Mouse (Mus musculus): Measurements from ENCODE around the gene Fam20c. TPM values are rescaled to one million over a fixed set of nuclear protein-coding genes. Genes with fewer than 3 reads are reported as not detected.
A peak's percentile ranks its signal among the peaks of the same experiment; 100 is the strongest.

Gene Fam20c
- total RNA-seq, 2 experiments from 2014 or later = 1.5 to 4.7 TPM

DNA sequence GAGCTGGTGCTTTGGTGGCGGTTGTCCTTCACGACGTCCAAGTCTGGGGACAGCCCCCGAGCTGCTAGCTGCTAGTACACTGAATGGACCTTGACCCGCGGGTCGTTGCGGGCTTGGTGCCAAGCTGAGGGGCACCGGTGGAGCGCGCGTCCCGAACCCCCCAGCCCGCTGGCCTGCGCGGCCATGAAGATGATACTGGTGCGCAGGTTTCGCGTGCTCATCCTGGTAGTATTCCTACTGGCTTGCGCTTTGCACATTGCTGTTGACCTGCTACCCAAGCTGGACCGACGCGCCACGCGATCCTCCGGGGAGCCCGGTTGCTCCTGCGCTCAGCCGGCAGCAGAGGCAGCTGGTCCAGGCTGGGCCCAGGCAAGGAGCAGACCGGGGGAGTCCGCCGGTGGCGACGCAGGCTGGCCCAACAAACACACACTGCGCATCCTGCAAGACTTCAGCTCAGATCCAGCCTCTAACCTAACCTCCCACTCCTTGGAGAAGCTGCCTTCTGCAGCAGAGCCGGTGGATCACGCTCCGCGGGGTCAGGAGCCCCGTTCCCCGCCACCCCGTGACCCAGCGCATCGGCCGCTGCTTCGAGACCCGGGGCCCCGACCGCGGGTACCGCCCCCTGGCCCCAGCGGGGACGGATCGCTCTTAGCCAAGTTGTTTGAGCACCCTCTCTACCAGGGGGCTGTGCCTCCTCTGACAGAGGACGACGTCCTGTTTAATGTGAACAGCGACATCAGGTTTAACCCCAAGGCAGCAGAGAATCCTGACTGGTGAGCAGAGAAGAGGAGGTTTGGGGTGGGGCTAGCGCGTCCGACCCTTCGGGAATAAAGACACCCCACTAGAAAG, 1.4 kb downstream of the Fam20c start:
- ATAC-seq (replicated peaks; ENCODE audit: poor library complexity, severe bottlenecking) = peak; percentile 13; the same call in 1 of the 2 replicates

DNA sequence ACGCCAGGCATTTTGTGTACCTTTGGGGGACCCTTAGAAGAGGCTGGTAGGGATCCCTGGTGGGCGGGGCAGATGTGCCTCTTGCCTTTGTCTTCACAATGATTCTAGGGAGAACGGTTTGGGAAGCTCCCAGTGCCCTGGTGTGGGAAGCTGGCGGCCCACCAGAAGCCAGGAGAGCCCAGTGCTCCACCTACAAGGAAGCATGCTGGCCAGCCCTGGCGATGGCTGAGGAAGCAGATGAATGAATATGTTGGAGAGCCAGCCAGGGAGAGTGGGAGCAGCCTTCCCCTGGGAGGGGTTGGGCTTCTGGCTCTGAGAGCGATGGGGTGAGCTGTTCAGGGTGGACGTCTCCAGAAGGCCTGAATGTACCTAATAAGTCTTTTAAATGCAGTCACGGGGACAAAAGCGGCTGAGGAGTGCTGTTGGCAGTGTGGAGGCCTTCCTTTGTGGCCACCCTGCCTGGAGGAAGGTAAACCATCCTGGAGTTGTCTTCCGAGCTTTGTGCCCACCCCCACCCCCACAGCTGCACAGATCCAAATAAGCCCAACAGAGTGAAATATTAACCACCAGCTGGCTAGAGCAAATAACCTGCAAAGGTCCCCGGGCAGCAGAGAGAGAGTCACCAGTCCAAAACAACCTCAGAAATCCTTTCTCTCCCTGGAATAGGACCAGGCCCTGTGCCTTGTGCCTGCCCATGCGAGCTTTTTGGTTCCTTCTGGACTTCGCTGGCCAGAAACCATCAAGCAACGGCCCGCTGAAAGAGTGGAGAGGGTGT, 2.2 kb downstream of the Fam20c start:
- ATAC-seq (replicated peaks; ENCODE audit: poor library complexity, severe bottlenecking) = no peak

DNA sequence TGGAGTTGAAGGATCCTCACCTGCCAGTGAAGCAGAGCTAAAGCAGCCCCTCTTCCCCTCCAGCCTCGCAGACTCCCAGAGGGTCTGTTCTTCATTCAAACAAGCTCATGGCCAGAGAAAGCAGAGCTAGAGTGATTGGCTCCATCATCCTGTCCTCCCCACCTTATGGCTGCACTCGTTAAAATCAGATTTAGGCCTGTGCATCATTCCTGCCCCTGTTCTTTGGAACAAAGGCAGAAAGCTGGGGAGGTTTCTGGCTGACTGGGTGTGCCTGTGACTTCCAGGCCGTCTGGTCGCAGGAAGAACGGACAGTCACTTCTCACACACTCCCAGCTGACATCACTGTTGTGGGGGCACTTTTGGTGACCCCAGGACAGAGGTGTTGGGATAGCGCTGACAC, 2.8 kb downstream of the Fam20c start:
- no peak for ATAC-seq (replicated peaks; ENCODE audit: poor library complexity, severe bottlenecking)

DNA sequence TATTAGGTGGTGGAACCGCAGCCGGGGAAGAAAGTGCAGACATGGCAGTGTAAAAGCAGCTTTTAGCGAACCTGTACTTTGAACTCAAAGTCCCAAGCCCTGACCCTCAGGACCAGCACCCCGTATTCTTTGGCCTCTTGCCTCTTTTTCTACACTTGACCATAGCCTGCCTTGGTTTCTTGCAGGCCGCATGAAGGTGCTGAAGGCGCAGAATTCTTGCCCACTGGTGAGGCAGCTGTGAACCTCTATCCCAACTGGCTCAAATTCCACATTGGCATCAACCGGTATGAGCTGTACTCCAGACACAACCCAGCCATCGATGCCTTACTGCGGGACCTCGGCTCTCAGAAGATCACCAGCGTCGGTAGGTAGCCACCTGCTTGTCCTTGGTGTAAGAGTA, 3.3 kb downstream of the Fam20c start:
- ATAC-seq (replicated peaks; ENCODE audit: poor library complexity, severe bottlenecking) = no peak

DNA sequence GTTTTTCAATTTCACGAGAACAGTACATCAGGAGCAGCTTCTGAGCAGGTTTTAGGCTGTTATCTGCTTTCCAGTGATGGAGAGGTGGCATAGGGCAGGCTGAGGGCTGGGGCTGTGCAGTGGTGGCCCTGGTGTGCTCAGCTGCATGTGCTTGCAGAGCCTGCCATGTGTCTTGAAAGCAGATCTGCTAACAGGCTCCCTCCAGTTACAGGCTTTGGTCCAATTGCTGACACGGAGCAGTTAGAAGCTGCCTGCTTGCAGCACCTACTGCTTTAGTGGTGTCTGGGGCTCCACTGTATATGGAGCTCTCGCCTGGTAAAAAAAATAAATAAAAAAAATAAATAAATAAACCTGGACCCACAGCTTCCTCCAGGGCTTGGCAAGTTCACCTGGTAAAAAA, 4.2 kb downstream of the Fam20c start:
- ATAC-seq (replicated peaks; ENCODE audit: poor library complexity, severe bottlenecking) = no peak

DNA sequence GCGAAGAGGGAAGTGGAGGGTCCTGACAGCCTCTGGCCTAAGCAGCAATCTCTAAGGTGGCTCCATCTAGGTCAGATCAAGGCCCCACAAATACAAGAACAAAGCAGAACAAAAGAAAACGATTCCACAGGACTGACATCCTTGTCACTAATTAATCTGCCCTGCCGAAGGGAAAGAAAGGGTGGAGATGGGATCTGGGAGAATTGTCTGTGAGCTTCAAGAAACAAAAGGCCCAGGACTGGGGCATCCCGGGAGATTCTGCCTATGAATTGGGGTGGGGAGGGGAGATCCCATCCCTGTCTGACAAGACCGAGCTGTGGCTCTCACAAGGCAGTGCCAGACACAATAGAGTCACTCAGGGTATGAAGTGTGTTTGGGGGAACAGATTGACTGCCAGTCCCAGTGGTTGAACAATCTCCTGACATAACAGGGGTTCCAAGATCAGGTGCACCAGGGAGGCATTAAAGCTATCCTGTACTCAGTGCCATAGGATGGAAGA, 7.6 kb downstream of the Fam20c start:
- ATAC-seq (replicated peaks; ENCODE audit: poor library complexity, severe bottlenecking) = no peak

GRCm38 (mm10) chr5:138762361-138762760, 8.0 kb downstream of the Fam20c start:
- no peak for ATAC-seq (replicated peaks; ENCODE audit: poor library complexity, severe bottlenecking)

- ATAC-seq (replicated peaks; ENCODE audit: poor library complexity, severe bottlenecking) = no peak
Observed at GRCm38 (mm10) chr5:138764601-138765000, 10.3 kb downstream of the Fam20c start.

GRCm38 (mm10) chr5:138767650-138768049, 13.3 kb downstream of the Fam20c start:
- ATAC-seq (replicated peaks; ENCODE audit: poor library complexity, severe bottlenecking) = no peak

GRCm38 (mm10) chr5:138768704-138769103, 14.4 kb downstream of the Fam20c start:
- no peak for ATAC-seq (replicated peaks; ENCODE audit: poor library complexity, severe bottlenecking)

DNA sequence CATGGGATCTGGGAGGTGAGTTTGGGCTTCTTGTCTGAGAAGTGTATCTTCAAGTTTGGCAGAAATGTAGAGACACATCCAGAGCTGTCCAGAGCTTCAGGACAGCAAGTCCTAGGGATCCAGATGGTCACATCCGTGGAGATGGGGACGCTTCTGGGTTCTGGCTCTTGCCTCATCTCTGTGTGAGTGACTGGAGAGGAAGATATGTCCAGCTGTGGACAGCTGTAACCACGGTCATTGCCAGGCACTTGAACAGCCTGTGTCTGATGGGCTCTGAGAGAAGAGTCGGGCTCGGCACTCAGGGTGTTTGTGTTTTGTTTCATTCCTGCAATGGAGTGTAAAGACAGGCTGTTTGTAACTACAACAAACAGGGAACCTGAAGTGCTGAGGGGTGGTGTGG, 14.8 kb downstream of the Fam20c start:
- ATAC-seq (replicated peaks; ENCODE audit: poor library complexity, severe bottlenecking) = no peak

DNA sequence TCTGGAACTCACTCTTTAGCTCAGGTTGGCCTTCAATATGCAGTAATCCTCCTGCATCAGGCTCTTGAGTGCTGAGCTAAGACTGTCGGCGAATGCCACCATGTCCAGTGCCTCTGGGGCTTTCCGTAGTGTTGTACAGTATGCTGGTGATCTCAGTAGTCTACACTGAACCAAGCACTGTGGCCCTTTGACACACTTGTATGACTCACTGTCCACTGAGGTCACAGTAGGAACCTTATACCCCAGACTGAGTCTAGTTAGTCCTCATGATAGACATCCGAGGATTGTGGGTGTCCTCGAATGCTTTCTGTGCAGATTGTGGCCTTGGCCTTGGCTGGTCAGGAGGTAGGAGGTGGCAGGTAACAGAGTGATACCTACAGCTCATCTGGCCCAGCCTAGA, 20.8 kb downstream of the Fam20c start:
- ATAC-seq (replicated peaks; ENCODE audit: poor library complexity, severe bottlenecking) = no peak

DNA sequence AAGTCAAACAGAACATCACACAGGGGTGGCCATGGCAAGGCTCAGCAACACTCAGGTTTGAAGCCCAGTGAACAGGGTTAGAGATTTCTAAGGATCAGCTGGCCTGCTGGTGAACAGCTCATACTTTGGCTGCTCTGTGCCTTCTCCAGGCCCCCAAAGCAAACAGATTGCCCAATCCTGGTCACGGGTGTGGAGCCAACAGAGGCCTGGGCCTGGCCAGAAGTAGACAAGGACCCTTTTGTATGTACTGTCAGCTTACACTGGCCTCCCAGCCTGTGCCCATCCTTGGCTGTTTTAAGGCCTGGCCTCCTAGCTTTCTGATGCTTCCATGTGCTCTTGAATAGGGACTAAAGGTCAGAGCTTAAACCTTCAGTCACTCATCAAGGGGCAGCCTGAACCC, 22.0 kb downstream of the Fam20c start:
- ATAC-seq (replicated peaks; ENCODE audit: poor library complexity, severe bottlenecking) = 0 out of 2 replicates have a peak, but pooled peaks have one; percentile 28

DNA sequence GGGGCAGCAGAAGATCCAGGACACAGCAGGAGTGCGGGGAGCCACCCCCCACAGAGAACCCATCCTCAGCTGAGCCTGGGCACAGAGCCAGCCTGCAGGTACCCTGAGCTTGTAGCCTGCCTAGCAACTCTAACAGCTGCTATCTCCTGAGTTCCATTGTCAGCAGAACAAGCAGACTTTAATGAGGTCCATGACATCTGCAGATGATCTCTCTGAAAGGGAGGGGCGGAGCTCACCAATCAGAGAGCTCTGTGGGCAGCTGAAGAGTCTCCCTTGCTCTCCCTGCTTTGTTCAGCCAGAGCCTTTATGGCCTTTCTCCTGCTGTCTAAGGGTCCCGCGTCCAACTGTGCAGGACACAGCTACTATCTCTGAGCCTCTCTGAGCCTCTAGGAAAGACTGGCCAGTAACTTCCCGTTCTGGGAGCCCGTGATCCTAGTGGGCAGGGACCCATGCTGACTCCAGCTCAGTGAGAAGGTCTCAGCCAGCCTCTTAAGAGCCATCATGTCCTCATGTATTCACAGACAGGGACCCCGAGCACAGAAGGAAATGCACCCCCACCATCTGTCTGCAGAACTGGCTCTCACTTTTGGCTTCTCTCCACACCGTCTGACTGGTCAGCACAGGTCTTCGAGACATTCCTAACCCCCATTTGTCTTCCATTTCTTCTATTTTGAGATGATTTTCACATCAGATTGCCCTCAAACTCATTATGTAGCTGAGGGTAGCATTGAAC, 24.6 kb downstream of the Fam20c start:
- ATAC-seq (replicated peaks; ENCODE audit: poor library complexity, severe bottlenecking) = no peak

GRCm38 (mm10) chr5:138779655-138780054, 25.3 kb downstream of the Fam20c start:
- ATAC-seq (replicated peaks; ENCODE audit: poor library complexity, severe bottlenecking) = peak; percentile 57

DNA sequence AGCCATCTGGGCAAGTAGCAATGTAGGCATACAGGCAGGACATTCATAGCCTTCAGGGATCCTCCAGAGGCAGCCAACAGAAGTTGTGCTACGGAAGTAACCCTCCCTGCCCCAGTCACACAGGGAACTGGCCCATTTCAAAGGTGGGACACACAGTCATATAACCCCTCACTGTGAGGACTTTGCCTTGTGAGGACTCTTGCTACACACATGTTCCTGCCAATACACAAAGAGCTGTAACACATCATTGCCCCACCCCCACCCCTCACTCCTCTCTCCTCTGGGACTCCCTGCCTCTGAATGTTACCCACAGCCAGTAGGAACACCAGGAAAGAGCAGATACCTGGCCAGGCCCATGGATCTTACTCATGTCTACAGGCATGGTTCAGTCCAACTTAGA, 28.4 kb downstream of the Fam20c start:
- no peak for ATAC-seq (replicated peaks; ENCODE audit: poor library complexity, severe bottlenecking)

- ATAC-seq (replicated peaks; ENCODE audit: poor library complexity, severe bottlenecking) = no peak
Observed at GRCm38 (mm10) chr5:138783181-138783580, 28.9 kb downstream of the Fam20c start.

GRCm38 (mm10) chr5:138785986-138786515, 31.7 kb downstream of the Fam20c start:
- ATAC-seq (replicated peaks; ENCODE audit: poor library complexity, severe bottlenecking) = no peak

DNA sequence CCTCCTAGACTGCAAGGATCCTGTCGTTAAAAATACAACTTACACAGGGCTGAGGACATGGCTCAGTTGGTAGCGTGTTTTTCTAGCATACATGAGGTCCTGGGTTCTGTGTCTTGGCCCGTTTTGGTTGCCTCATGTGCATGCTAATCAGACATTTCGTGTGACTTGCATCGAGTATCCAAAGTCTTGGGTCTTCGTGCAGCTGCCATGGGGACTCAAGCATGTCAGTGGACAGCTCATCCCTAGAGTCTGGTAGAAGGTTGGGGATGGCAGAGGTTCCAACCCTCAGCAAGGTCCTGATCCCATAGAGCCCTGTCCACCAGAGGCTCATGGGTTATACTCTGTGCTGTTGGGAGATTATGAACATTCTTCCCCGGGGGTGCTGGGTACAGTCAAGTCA, 33.3 kb downstream of the Fam20c start:
- ATAC-seq (replicated peaks; ENCODE audit: poor library complexity, severe bottlenecking) = no peak

DNA sequence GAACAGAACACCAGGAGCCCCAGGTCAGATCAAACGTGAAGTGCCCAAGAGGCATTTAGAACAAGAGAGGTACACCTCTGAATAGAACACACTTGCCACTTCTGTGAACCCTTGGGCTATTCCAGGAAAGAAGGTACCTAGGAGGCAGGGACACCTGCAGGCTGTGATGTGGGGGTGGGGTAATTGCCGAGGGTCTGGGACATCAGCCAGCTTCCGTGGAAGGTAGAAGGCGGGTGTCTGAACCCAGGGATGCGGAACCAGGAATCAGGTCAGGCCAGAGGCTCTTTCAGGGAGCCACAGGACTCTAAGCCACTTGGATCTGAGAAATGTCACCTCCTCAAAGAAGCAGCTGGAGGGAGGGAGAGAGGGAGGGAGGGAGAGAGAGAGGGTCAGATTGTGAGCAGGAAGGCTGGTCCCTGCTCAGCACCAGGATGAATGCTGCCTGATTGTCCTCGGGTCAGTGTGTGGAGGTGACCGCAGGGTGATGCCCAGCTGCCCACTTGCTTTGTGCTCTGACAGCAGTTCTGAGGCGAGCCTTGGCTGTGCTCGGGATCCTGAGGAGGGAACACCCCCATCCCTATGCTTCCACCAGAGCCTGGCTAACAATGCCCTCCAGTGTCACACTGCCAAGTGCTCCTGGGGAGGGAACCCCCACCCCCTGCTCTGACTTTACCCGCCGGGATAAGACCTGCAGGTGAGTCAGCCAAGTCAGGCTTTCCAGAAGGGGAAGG, 34.3 kb downstream of the Fam20c start:
- no peak for ATAC-seq (replicated peaks; ENCODE audit: poor library complexity, severe bottlenecking)

Measured in granulocyte monocyte progenitor cell, adult 5-6 weeks (primary cell).